In genomic region chr7:80387033-80387632, GRCm38 (mm10) we compare ENCODE assay signal across 7 mouse cellular contexts. TPM values are rescaled to one million over a fixed set of nuclear protein-coding genes. Genes with fewer than 3 reads are reported as not detected.
DNase-seq lines count a peak whose midpoint lies in the region; ATAC-seq and TF ChIP-seq lines count a peak whose summit lies in the region.

No protein-coding gene starts in this region.

- DNase-seq in heart, postnatal 10 days: peak; percentile 47 to 60
- DNase-seq in liver, embryonic 13.5 days: no peak
- peak; percentile 44 for DNase-seq in neural tube, embryonic 10.5 days (ENCODE audit: extremely low spot score, low spot score)
- no peak for DNase-seq in thymus, postnatal 14 days
- DNase-seq in cerebellum, postnatal 14 days: no peak

- H3K27ac ChIP-seq in ES-Bruce4 (ENCODE audit: insufficient read depth, low read length): no peak overlapping the region
- H3K27ac ChIP-seq in liver, embryonic 13.5 days: peak overlapping the region; percentile 68

- H3K4me2 ChIP-seq in liver, embryonic 13.5 days: peak overlapping the region; percentile 43

- H3K9me3 ChIP-seq in ES-Bruce4 (replicated peaks; ENCODE audit: control insufficient read depth, insufficient read depth, low read length, poor library complexity, severe bottlenecking): no peaks in the 10 kb centered on the region
- H3K9me3 ChIP-seq in liver, embryonic 13.5 days (replicated peaks): no peaks in the 10 kb centered on the region

- peaks cover 2% of the 10 kb centered on the region for H3K4me1 ChIP-seq in ES-Bruce4 (ENCODE audit: control insufficient read depth, insufficient read depth, low read length)
- H3K4me1 ChIP-seq in liver, embryonic 13.5 days (replicated peaks): peaks cover 23% of the 10 kb centered on the region

- H3K27me3 ChIP-seq in ES-Bruce4 (ENCODE audit: control insufficient read depth, insufficient read depth, low read length, poor library complexity, severe bottlenecking): no peaks in the 10 kb centered on the region
- peaks cover 29% of the 10 kb centered on the region for H3K27me3 ChIP-seq in liver, embryonic 13.5 days

- intact Hi-C loops in heart, postnatal 10 days (cut with DNase I): loop anchor here (2.0 to 10.0 kb wide), 4 partner anchors 16 to 458 kb away; no protein-coding TSS in a partner anchor

- no peak for TF ChIP-seq POLR2A in ES-Bruce4 (IDR thresholded peaks at IDR 0.05; ENCODE audit: insufficient read depth, low read length)

- TF ChIP-seq CTCF in ES-Bruce4 (IDR thresholded peaks at IDR 0.05; ENCODE audit: low read depth, low read length): no peak

- no peak for TF ChIP-seq EP300 in ES-Bruce4 (IDR thresholded peaks at IDR 0.05; ENCODE audit: insufficient read depth, low read depth, low read length)

- peak overlapping the region; percentile 34; the same call in 1 of the 2 replicates for H3K9ac ChIP-seq in ES-Bruce4 (ENCODE audit: low read depth, poor library complexity, severe bottlenecking)
- peak overlapping the region; percentile 54 for H3K9ac ChIP-seq in liver, embryonic 13.5 days

- H3K4me3 ChIP-seq in ES-Bruce4 (ENCODE audit: low read depth, low read length): peak overlapping the region; percentile 58
- peak overlapping the region; percentile 48 for H3K4me3 ChIP-seq in liver, embryonic 13.5 days (replicated peaks)

- peak; percentile 20 for ATAC-seq in activated CD4-positive, CD25-positive, alpha-beta regulatory T cell, adult 4 months
- ATAC-seq in liver, embryonic 13.5 days (ENCODE audit: low read depth): 0 out of 2 replicates have a peak, but pooled peaks have one; percentile 18

- H3K36me3 ChIP-seq in ES-Bruce4 (ENCODE audit: control insufficient read depth, insufficient read depth, low read length, poor library complexity, severe bottlenecking): no peaks in the 10 kb centered on the region
- peaks cover 25% of the 10 kb centered on the region for H3K36me3 ChIP-seq in liver, embryonic 13.5 days

- 6% methylated on average over 17 of the region's 17 CpGs for WGBS in liver, embryonic 13.5 days (ENCODE audit: insufficient replicate concordance)

RNA-seq across cellular contexts. Expression of gene Fes, which starts 0.6 kb away (rescaled TPM):
- 0.76 and 3.1 TPM in 2 replicates for polyA plus RNA-seq in ES-Bruce4 (2011; ENCODE audit: insufficient read depth, insufficient read length, low read depth, missing spikeins)
- 1 to 10 TPM; 2.0 to 4.5 TPM for polyA plus RNA-seq in activated CD4-positive, CD25-positive, alpha-beta regulatory T cell, adult 4 months (2017; shearing (Covaris generic))
- total RNA-seq in heart, postnatal 10 days (2021): 10 to 100 TPM; 19.9 to 21.7 TPM
- 10.6 and 12.0 TPM in 2 replicates for polyA plus RNA-seq in liver, embryonic 13.5 days (2015; fragmentation: Nextera tagmentation; extraction: Ambion mirVana)

RNA-seq across cellular contexts. Expression of gene Man2a2, which starts 16.0 kb away (rescaled TPM):
- polyA plus RNA-seq in ES-Bruce4 (2011; ENCODE audit: insufficient read depth, insufficient read length, low read depth, missing spikeins): 16.1 and 18.1 TPM in 2 replicates
- polyA plus RNA-seq in activated CD4-positive, CD25-positive, alpha-beta regulatory T cell, adult 4 months (2017; shearing (Covaris generic)): 10 to 100 TPM; 15.8 to 21.8 TPM
- total RNA-seq in heart, postnatal 10 days (2021): 10 to 100 TPM; 70.5 to 72.0 TPM
- polyA plus RNA-seq in liver, embryonic 13.5 days (2015; fragmentation: Nextera tagmentation; extraction: Ambion mirVana): 2.2 and 2.6 TPM in 2 replicates

RNA-seq across cellular contexts. Expression of gene Furin, which starts 18.1 kb away (rescaled TPM):
- 32.5 and 40.3 TPM in 2 replicates for polyA plus RNA-seq in ES-Bruce4 (2011; ENCODE audit: insufficient read depth, insufficient read length, low read depth, missing spikeins)
- polyA plus RNA-seq in activated CD4-positive, CD25-positive, alpha-beta regulatory T cell, adult 4 months (2017; shearing (Covaris generic)): 10 to 100 TPM; 10.6 to 15.2 TPM
- total RNA-seq in heart, postnatal 10 days (2021): 100 to 1,000 TPM; 119 to 139 TPM
- polyA plus RNA-seq in liver, embryonic 13.5 days (2015; fragmentation: Nextera tagmentation; extraction: Ambion mirVana): 3.8 and 4.1 TPM in 2 replicates

RNA-seq across cellular contexts. Expression of gene Hddc3, which starts 44.2 kb away (rescaled TPM):
- polyA plus RNA-seq in ES-Bruce4 (2011; ENCODE audit: insufficient read depth, insufficient read length, low read depth, missing spikeins): 9.7 and 12.8 TPM in 2 replicates
- 1 to 10 TPM; 8.6 to 9.0 TPM for polyA plus RNA-seq in activated CD4-positive, CD25-positive, alpha-beta regulatory T cell, adult 4 months (2017; shearing (Covaris generic))
- total RNA-seq in heart, postnatal 10 days (2021): 10 to 100 TPM; 33.1 to 35.5 TPM
- polyA plus RNA-seq in liver, embryonic 13.5 days (2015; fragmentation: Nextera tagmentation; extraction: Ambion mirVana): 3.8 and 4.2 TPM in 2 replicates

RNA-seq across cellular contexts. Expression of gene Unc45a, which starts 46.3 kb away (rescaled TPM):
- 24.0 and 25.3 TPM in 2 replicates for polyA plus RNA-seq in ES-Bruce4 (2011; ENCODE audit: insufficient read depth, insufficient read length, low read depth, missing spikeins)
- 10 to 100 TPM; 31.9 to 45.2 TPM for polyA plus RNA-seq in activated CD4-positive, CD25-positive, alpha-beta regulatory T cell, adult 4 months (2017; shearing (Covaris generic))
- total RNA-seq in heart, postnatal 10 days (2021): 10 to 100 TPM; 17.9 to 18.9 TPM
- polyA plus RNA-seq in liver, embryonic 13.5 days (2015; fragmentation: Nextera tagmentation; extraction: Ambion mirVana): 10.3 and 11.5 TPM in 2 replicates

Comparison
In these comparisons a context has a peak if more than half of its experiments do, and no peak if none do; other contexts are left out.
1. DNase-seq: peak in heart, postnatal 10 days (2 of 2) and neural tube, embryonic 10.5 days (single experiment); none in liver, embryonic 13.5 days (single experiment), thymus, postnatal 14 days (single experiment) and cerebellum, postnatal 14 days (0 of 2).